Mouse (Mus musculus): ENCODE results near the gene P2rx5.

DNA sequence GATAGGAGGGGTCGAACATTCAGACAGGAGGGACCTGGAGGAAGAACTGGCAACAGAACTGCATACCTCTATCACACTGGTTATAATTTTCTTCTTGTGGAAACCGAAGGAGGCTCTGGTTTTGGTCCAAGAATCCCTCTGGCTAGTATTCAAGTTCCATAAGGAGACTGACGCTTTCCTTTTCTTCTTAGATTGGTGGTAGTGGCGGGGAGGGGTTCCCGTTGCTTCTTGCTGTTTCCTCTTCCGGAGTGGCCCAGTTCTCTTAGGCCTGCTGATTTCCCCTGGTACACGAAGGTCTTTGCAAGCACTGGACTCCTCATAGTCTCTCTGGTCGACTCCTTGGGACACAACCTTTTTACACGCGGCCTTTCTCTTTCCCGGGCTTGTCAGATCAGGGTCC lies 23.1 kb upstream of the P2rx5 start:
- TF ChIP-seq CTCF (IDR thresholded peaks at IDR 0.05; ENCODE audit: control insufficient read depth, insufficient read depth, insufficient read length) (no peak), MAX (IDR thresholded peaks at IDR 0.05) (no peak), MYOG (IDR thresholded peaks at IDR 0.05; ENCODE audit: control insufficient read depth, extremely low read depth, insufficient read length) (no peak), USF1 (IDR thresholded peaks at IDR 0.05; ENCODE audit: low read depth) (no peak)
